In genomic region chr3:63823874-63824400, GRCm38 (mm10) we compare ENCODE assay signal across 14 mouse cellular contexts.
DNase-seq lines count a peak whose midpoint lies in the region; ATAC-seq and TF ChIP-seq lines count a peak whose summit lies in the region.
"Had no signal": no experiment of that assay in that cellular context is flagged by ENCODE, and none has a peak within 500 bp of the region (broad histone marks: within the 10 kb centered on the region; RNA-seq: fewer than 3 reads in every experiment).

No protein-coding gene starts in this region.

- no peaks in the 10 kb centered on the region for H3K9me3 ChIP-seq in lung, embryonic 14.5 days (ENCODE audit: low read depth, low read length)
- H3K9me3 ChIP-seq: limb, embryonic 12.5 days had no signal

- no peak overlapping the region for H3K27ac ChIP-seq in lung, embryonic 14.5 days (ENCODE audit: low read depth)
- H3K27ac ChIP-seq: limb, embryonic 12.5 days had no signal

- H3K4me1 ChIP-seq in lung, embryonic 14.5 days (ENCODE audit: insufficient read depth), result peaks cover 3% of the 10 kb centered on the region; the same call in 1 of the 2 replicates

- no peaks in the 10 kb centered on the region for H3K36me3 ChIP-seq in lung, embryonic 14.5 days (ENCODE audit: insufficient read depth)
- H3K36me3 ChIP-seq: limb, embryonic 12.5 days had no signal

- TF ChIP-seq CTCF in lung, embryonic 14.5 days (IDR thresholded peaks at IDR 0.05; ENCODE audit: low read depth), result no peak

- peak; percentile 12 to 38 for DNase-seq in heart, adult 18-20 months
- DNase-seq in heart, adult 11 months, result no peak
- peak; percentile 56 for DNase-seq in lung, embryonic 14.5 days
- DNase-seq in lung, postnatal 10 days, result no peak
- peak; percentile 77 for DNase-seq in Muller cell, postnatal 12 days (ENCODE audit: inconsistent ontology term)
- DNase-seq in heart, postnatal 10 days, result peak; percentile 47 to 48
- DNase-seq in kidney, postnatal 14 days, result no peak
- no peak for DNase-seq in frontal cortex, postnatal 25 days (ENCODE audit: low spot score in 2 of 2)
- DNase-seq: embryo, embryonic 11 days; kidney, adult 11 months; thymus, postnatal 25 days had no signal

- H3K27me3 ChIP-seq in lung, embryonic 14.5 days (ENCODE audit: insufficient read depth, low read length), result no peaks in the 10 kb centered on the region
- H3K27me3 ChIP-seq: limb, embryonic 12.5 days had no signal

- intact Hi-C loops in heart, postnatal 10 days (cut with DNase I), result no loop called here

- no peak overlapping the region for H3K9ac ChIP-seq in lung, embryonic 14.5 days
- H3K9ac ChIP-seq: limb, embryonic 12.5 days had no signal

- no peak for ATAC-seq in lung, embryonic 14.5 days (ENCODE audit: insufficient read depth)
- ATAC-seq: CD4-positive, CD25-positive, alpha-beta regulatory T cell, adult 4 months; lung, postnatal 0 days had no signal

- H3K4me3 ChIP-seq in lung, embryonic 14.5 days (ENCODE audit: low read depth, low read length), result no peak overlapping the region
- H3K4me3 ChIP-seq: limb, embryonic 12.5 days had no signal

- WGBS in lung, embryonic 14.5 days, result 10% methylated on average over 1 of the region's 1 CpGs

- H3K4me2 ChIP-seq in lung, embryonic 14.5 days, result no peak overlapping the region
- H3K4me2 ChIP-seq: limb, embryonic 12.5 days had no signal

Comparison
In these comparisons a context has a peak if more than half of its experiments do, and no peak if none do; other contexts are left out.
1. DNase-seq: peak in heart, adult 18-20 months (2 of 2), lung, embryonic 14.5 days (single experiment), Muller cell, postnatal 12 days (single experiment) and heart, postnatal 10 days (2 of 2); none in heart, adult 11 months (single experiment), lung, postnatal 10 days (single experiment), kidney, postnatal 14 days (single experiment) and frontal cortex, postnatal 25 days (0 of 2).